Mouse (Mus musculus): ENCODE measurements around the gene Anks1.
"Not testable (repeated sequence)": the region's sequence is repeated elsewhere in the genome, so short reads cannot be mapped to it uniquely, and the experiment has no call there.

Gene Anks1

DNA sequence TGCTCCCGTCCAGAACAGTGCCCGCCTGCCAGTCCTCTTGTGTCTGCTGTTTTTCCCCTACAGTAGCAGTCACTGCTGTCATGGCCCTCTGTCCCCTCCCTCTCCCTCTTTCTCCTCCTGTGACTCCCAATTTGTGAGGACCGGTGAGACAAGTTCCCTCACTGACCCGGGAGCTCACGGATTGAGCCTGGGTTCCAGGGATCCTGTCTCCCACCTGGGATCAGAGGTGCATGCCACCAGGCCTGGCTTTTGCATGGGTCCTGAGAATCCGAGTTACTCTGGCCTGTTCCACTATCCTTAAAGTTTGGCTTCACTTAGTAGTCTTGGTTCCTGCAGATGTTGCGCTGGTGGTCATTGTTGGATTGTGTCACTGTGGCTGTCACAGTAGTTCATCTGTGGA is 58.4 kb downstream of the Anks1 start:
- no peak for DNase-seq

DNA sequence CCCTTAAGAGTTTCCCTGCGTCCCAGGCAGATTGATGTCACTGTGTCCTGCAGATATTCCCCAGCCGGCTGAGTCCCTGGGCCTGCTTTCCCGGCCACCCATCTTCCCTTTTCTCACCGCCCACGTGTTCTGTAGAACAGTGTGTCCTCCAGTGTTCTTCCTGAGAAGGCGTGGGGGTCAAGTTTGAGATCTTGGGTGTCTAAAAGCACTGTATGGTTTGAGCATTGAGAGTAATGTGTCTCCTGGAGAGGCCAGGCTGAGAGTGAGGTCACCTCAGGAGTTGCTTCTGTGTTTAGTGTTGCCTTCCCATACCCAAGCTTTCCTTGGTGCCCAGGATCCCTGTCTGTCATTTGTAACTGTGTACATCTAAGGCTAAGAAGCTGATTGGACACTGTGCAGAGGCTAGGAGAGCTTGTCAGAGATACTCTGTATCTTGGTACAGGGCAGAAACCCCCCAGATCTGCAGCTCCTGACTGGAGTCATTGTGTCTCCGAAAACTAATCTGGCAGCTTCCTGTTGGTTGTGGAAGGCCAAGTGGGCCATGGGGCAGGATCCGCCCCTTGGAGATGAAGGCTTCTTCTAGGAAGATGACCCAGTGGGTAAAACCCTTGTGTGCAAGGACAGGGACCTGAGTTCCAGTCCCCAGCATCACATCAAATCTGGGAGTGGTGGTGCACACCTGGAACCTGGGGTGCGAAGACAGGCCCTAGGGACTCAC is 59.1 kb downstream of the Anks1 start:
- DNase-seq, result no peak

DNA sequence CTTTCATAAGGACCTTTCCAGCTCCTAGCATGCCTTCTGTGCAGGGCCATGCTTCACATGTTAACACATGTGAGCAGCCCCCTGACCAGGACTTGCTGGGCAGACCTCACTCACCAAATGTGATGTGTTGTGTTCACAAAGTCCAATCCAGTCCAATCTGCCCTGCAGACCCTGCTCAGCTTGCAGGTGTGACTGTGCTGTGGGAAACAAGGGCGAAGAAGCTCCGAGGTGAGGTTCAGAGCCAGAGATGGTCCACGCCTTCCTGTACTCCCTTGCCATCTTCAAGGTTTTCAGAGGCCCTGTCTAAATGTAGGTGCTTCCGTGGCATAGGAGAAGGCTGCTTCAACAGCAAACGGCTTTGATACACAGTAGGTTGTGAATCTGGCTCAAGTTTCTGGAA is 59.8 kb downstream of the Anks1 start:
- DNase-seq, result no peak

DNA sequence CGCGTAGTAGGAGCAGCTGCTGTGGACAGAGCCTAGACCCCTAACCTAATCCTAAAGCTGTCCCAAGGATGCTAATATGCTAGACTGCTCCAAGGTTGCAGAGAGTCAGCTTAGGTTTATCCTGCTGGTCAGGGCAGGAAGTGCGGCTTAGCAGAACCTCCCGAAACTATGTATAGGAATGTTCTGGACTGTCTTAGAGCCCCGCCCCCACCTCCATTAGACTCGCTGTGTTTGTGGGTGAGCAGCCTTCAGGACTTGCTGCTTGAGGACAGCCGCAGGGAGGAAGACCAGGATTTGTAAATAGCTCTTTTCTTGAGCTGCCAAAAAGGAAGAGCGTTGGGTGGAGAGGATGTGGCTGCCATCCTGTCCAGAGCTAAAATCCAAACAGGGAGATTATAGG is 60.3 kb downstream of the Anks1 start:
- DNase-seq, result no peak

DNA sequence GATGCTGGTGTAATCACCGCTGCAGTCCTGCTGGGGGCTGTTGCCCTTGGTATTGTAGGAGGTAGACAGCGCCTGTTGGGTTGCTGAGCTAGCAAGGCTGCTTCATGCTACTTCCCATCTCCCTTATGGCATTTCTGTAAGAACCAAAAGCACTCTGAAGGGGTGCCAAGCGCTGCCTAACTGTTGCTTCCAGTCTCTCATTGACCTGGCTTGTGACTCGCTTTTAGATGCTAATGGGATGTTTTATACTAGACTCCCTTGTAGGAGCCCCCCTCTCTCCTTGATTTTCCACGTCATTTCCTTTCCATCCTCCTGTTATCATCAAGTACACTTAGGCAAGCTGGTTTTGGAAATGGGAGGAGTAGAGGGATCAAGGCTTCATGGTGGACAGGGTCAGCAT is 60.8 kb downstream of the Anks1 start:
- no peak for DNase-seq

DNA sequence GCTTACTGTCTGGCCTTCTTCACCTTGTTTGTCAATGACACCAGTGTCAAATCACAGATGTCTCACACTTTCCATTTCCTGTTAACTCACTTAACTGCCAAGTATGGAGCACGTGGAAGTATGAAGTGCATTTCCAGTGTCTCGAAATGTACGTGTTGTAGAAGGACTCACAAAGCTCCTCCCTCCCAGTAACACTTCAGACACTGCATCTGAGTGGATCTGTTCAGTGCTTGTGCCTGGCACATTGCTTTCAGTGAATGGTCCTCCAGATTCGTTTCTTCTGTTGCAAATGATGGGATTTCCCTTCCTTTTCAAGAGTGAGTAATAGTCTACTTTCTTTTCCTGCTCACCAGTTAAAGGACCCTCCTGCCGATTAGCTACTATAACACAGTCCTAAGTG is 61.2 kb downstream of the Anks1 start:
- DNase-seq, result no peak

DNA sequence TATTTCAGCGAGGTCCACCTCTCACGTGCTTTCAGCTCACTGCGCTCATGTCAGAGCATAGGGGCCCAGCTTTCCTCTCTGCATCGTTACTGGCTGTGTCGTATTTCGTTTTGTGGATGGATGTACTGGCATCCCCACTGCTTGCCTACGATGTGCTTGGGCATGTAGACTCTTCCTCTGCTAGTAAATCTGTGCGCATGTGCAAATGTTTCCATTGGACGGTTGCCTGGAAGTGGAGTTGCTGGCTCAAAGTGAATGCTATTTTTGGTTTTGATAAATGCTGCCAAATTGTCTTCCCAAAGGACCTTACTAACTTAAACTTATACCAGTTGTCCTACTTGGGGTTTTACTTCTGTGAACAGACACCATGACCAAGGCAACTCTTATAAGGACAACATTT is 62.4 kb downstream of the Anks1 start:
- DNase-seq, result peak; percentile 44

DNA sequence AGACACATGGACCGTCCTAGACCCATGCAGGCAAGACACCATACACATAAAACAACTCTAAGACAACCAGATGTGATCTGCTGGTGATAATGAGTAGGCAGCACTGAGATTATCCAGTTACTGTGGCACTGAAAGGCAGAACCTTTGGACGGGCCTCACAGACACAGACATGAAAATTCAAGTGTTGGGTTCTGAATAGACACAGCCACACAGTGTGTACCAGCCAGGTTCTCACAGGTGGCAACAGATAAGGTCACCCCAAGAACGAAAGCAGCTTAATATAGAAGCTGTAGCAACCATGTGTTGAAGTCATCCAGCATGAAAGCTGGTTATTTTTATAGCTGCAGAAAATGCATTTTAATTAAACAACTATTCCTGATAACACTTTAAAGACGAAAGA is 64.2 kb downstream of the Anks1 start:
- no peak for DNase-seq

DNA sequence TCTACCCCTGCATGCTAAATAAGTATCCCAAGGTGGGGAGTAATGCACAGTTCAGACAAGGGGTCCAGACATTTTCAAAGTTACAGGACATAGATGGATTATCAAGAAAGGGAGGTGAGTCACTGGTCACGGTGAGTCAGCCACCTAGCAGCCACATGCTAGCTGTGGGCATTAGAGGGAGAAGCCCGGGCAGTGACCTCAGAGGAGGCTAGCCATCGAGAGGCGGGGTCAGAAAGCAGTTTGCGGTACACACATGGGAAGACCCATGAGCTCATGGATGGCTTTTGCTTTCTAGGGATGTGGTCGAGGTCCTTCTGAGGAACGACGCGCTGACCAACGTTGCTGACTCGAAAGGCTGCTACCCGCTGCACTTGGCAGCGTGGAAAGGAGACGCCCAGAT is 67.2 kb downstream of the Anks1 start:
- DNase-seq, result no peak

DNA sequence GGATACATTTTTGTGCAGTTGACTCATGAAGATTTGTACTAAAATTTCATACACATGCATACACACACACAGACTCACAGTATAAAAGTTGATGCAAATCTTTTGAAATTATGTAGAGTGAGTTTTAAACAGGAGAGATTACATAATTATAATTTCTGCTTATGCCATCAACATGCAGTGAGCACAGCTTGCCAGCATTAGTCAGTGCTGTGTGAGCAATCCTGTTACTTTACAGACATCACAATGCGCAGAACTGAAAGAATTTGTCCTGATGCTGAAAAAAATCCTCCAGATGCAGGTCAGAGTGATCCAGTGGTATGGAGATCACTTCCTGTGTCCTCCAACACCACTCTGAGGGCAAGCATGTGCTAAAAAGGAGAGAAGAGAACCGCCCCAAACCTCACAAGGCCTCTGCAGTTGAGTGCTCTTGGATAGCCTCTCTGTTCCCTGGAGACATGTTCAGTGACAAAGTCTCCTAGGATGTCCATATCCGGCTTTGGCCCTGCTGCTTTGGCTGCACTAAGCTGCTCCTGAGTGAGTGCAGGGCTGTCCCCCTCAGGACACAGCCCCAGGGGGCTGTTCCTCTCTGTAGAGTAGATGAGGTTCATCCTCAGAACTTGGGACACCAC is 68.0 kb downstream of the Anks1 start:
- DNase-seq, result no peak

DNA sequence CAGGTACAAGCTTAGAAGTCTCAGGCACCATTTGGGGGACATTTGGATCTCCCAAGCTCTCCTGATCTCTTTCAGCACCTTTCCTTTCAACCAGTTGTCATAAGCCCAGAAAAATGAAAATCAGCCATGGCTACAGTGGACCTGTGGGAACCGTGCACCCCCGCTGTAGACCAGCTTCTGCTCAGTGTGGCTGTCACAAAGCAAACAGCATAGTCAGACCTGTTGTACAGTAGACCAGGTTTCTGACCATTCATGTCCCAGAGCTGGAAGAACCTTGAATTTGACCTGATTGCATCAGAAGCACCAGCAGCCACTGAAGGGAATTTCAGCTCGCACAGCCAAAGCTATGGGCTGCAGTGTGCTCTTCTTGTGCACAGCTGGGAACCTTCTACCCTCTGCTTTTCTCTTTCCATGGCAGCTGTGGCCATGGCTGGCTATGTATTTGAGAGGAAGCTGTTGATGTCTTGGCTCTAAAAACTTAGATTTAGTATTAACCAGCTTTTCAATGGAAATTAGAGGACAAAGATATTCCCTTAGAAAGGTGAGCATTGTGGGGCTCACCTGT is 71.4 kb downstream of the Anks1 start:
- no peak for DNase-seq

DNA sequence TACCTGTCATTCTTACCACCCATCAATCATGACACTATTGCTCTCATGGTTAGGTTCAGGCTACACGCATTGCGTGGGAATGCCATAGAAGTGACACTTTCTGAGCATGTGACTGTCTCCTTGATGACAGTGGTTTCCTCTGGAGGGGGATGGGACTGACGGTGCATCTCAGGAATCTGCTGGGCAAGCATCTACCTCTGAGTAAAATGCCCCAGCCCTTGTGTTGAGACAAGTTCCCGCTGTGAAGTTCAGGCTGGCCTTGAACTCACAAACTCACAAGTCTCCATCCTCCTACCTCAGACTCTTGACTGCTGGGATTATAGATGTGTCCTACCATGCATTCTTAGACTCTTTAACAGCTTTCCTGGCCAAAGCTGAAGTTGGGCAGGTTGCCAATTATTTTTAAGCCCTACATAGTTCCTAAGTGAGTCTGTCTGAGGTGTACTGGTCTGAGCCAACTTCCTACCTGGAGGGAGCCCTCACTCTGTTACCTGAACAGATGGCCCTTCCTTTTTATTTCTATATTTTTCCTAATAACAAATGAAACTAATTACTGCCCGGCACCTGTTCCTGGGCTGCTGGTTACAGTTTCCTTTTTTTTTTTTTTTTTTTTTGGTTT is 72.5 kb downstream of the Anks1 start:
- no peak for DNase-seq

DNA sequence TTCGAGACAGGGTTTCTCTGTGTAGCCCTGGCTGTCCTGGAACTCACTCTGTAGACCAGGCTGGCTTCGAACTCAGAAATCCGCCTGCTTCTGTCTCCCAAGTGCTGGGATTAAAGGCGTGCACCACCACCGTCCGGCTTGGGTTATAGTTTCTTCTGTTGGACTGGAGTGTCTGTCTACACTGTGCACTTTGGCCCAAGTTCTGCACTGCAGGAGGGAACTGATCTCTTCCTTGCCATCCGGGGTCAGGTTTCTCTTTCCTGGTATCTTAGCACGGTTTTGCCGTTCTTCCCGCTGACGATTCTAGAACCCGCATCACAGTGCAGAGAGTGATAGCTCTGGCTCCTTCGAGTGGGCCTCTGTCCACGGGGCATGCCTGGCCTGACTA is 73.0 kb downstream of the Anks1 start:
- DNase-seq, result not testable (repeated sequence)

DNA sequence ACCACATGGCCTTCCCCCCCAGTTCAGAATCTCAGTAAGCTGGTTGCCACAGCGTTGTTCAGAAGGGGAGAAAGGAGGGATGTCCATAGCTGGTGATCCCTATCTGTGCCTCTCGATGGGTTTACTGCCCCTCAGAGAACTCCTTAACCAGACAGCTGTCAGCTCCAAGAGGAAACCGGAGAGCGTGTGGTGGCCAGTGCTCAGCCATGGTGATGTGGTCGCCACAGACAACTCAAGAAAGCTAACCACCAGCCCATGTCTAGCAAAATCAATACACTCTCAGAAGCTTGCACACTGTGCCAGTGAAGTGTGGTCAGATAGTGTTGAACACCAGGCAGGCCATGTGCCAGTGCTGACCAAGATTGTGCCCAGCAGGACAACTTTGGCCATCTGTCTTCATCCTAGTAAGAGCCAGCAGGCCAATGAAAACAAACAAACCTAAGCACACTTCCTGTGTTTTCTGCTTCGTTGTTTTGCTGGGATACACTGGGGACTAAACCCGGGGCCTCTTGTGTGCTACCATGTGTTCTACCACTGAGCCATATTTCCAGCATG is 73.7 kb downstream of the Anks1 start:
- DNase-seq, result no peak

DNA sequence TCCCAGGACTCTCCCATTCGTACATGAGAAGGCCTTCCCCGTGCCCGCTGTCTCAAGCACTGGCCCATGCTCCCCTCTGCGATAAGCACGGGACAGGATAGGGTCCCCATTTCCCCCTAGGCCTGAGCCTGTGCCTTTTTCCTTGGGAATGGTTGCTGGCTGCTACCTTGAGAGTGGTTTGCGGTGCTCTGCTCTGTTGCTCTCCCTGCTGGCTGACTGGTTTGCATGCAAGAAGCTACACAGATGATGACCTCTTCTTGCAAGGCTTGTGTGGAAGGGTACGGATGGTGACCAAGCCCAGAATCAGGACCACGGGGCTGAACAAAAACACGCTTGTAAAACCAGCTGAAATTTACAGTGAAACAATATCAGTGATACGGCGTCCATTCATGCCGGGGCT is 75.3 kb downstream of the Anks1 start:
- no peak for DNase-seq

DNA sequence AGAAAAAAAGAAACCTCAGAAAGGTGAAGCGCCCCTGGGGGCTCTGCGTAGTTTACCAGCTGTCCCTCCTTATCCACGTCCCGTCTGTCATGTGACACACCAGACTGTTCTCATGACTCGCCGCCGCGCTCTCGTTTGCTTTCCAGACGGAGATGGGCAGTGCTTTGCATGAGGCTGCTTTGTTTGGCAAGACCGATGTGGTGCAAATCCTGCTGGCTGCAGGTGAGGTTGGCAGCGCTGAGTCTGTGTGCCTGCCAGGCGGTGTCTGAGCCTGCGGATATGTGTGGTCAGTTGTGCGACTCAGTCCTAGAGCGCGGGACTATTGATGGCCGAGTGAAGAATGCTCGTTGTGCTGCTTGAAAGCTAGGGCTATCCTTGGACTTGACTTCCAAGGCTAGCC is 77.0 kb downstream of the Anks1 start:
- no peak for DNase-seq

DNA sequence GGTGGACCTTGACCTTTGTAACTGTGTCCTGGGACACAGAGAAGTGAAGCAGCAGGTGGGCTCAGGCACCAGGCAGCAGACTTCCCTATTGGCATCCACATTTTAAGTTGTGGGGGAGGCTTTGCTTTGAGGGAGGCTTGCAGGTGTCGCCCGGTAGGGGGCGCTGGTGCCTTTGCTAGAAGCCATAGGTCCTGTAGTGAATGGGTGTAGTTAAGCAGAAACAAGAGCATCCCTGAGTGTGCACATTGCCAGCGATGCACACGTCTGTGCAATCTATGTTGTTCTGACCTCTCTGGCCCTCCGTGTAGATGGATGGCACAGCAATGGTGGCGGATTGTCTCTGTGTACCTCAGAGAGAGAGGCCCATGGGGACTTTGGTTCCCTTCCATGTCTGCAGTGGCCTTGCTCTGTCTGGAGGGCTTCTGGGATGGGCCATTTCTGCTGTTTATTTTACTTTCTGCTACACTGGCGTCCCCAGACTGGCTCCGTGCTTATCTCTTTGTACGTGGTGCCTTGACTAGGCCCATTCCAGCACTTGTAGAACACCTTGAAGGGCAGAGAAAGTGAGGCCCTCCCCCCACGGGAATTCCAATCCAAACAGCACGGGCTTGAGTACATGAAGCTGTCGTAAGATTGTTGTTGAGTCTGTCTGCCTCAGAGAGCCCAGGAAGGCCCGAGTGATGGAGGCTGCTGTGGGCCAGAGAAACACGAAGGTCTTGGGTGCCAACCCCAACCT is 80.9 kb downstream of the Anks1 start:
- peak; percentile 82 for DNase-seq

DNA sequence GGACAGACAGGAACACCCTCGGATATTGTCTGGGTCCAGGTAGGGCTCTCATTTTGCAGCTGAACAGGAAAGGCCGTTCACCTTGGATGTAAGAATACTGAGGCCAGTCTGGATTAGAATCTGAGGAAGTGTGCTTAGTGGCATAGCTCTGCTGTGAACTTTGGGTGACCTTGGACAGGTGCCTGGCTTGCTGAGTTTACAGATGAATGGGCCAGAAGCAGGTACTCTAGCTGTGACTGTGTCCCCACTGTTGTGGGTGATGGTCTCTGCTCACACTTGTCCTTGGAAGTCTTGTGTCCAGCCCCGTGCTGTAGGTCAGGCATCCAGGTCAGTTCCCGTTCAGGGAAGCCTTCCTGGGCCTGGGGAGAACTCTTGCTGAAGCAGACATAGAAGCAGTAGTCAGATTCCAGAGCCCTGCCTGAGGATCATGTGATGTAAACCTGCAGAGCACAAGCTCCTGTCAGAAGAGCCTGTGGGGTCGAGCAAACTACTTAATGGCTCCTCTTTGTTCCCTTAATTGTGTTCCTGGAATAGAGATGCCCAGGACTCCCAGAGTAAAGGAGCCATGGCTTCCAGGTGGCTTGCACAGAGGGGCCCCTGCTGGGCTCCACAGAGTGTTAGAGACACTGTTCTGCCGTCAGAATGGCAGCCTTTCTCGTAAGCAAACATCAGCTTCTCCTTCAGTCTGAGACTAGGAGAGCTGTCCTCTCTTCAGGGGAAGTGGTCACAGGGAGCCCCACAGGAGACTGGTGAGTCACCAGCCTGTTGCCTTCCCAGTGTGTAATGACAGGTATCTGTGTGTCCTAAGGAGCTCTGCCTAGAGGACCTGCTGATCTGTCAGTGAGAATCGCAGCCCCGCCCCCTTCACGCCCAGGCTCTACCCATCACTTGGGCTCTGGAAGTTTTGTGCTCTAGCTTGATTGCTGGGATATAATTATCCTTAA is 85.2 kb downstream of the Anks1 start:
- no peak for DNase-seq

DNA sequence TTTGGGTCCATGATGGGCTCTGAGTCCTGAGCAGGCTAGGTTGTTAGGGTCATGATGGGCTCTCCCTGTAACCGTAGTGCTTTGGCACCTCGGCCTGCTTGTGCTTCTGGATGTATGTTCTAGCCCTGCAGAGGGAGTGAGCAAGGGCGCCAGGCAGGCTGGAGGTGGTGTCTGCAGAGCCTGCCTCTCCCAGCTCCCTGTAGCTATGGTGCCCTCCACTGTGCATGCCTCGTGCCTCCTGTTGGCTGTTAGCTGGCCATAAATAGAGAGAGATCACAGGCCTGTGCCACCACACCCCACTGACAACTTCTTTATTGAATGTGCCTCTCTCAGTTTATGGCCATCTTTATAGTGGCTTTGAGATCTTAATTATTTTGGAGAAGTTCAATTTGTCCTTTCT is 87.2 kb downstream of the Anks1 start:
- no peak for DNase-seq

DNA sequence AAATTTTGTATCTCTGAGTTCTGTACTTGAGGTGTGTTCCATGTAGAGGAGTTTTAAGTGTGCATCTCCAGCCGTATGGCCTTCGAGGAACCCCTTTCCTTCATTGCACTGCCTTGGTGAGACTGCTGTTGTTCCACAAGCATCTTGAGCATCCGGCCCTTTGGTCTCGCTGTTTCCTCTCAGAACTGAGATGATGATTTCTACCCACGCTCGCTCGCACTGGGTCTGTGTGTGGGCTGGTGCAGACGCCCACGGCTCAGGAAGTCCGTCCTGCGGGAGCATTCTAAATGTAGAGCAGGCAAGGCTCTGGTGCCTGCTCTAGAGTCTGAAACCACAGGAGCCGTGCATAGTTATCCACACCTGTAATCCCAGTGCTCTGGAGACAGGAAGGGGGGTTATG is 88.1 kb downstream of the Anks1 start:
- DNase-seq, result peak; percentile 59

DNA sequence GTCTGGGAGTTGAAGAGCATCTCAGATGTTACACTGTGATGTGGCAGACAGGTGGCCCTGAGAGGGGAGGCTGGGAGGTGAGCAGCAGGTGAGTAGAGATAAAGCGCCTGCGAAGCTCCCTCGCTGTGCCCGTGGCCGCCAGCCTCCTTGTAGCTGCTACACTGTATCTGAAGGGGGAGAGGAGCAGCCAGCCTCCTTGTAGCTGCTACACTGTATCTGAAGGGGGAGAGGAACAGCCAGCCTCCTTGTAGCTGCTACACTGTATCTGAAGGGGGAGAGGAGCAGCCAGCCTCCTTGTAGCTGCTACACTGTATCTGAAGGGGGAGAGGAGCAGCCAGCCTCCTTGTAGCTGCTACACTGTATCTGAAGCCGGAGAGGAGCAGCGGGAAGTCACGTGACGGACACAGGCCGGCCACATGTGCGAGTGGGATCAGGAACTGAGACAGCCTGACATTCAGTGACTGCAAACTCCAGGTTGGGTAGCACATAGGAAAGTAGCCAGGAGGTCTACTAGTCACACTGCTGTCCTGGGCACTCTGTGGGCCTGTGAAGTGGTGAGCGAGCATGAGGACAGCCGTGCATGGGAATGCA is 90.7 kb downstream of the Anks1 start:
- not testable (repeated sequence) for DNase-seq

DNA sequence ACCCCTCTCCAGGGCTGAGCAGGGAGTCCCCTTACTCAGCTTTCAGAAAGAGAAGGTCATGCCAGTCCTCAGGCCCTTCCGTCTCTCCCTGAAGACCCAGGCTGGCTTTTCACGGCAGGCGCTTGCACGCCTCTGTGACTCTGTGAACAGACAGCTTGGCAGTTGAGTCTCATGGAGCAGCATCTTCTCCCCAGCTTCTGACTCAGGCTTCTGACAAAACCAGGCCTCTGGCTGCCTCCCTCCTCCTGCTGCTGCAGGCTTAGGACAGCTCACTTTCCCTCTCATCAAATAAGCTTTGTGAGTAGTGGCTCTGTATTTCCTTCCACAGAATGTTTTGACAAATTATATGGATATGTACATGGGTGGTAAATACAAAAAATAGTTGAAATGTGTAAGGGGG is 91.3 kb downstream of the Anks1 start:
- DNase-seq, result no peak

Data from right cerebral cortex, postnatal 14 days (tissue).